Mouse (Mus musculus): ENCODE measurements around the gene Tns4.

GRCm38 (mm10) chr11:99055143-99055542 lies 34.0 kb downstream of the Tns4 start:
- no peak for TF ChIP-seq RCOR1 (IDR thresholded peaks at IDR 0.05; ENCODE audit: low read depth, low read length)
- no peak for TF ChIP-seq BHLHE40 (IDR thresholded peaks at IDR 0.05; ENCODE audit: borderline replicate concordance, low read depth, low read length)
- TF ChIP-seq CTCF (IDR thresholded peaks at IDR 0.05 in 2 of 3, conservative IDR thresholded peaks at IDR 0.05 in 1 of 3; ENCODE audit: control insufficient read depth in 1 of 3, insufficient read depth in 1 of 3, low read depth in 2 of 3, low read length in 3 of 3, poor library complexity in 1 of 3, severe bottlenecking in 1 of 3) = no peak
- no peak for TF ChIP-seq POLR2A (IDR thresholded peaks at IDR 0.05; ENCODE audit: control insufficient read depth in 1 of 2, insufficient read depth in 1 of 2, low read depth in 1 of 2, low read length in 2 of 2, poor library complexity in 1 of 2)
